Mouse (Mus musculus) right cerebral cortex, postnatal 14 days (tissue): ENCODE data around the gene Vps13d.

Experiments used
- DNase-seq: peaks from one replicate; pipeline ENCODE4 v3.0.0; 2022

Vps13d gene

DNA sequence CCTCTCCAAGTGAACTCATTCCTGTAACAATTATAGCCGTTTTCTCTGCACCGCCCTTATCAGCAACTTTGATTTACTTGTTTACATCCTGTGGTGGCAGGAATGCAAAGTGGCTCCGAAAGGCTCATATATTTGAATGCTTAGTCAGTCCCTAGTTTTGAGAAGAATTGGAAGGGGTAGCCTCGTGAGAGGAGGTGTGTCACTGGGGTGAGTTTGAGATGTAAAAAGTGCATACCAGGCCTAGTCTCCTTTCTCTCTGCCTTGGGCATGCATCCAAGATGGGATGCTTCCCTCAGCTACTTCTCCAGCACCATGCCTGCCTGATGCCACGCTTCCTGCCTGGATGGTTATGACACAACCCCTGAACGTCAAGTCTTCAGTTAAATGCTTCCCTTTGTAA is 225.8 kb downstream of the Vps13d start:
- DNase-seq = no peak

DNA sequence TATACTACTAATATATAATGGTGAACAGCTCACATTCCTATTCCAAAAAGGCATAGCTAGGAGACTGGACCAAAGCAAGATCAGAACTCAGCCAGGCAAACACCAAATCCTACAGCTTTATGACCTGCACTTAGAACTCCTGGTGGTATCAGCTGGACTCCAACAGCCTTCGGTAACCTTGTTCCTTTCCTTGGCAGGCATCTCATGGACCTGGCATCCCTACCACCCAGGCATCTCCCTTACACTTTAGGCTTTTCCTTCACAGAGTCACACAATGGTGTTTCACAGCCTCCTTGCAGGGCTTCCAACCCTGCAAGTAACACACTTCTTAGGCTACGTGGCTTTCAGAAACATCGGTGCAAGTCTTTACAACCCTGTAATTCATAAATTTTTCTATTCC is 226.4 kb downstream of the Vps13d start:
- no peak for DNase-seq

GRCm38 (mm10) chr4:144965255-144965654 is 229.6 kb downstream of the Vps13d start:
- no peak for DNase-seq

DNA sequence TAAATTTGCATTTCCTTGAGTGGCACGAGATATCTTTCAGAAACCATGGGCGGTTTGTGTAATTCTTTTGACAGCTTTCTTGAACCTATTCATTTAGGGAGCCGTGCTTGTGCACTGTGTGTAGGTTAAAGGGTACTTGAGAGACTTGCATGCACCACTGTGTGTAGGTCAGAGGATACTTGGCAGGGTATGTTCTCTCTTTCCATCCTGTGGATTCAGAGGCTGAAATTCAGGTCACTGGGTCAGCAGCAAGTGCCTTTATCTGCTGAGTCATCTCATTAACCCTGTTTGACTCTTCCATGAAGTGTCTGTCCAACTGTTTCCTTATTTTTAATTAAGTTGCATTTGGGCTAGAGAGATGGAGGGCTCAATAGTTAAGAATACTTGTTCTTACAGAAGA is 233.1 kb downstream of the Vps13d start:
- no peak for DNase-seq

DNA sequence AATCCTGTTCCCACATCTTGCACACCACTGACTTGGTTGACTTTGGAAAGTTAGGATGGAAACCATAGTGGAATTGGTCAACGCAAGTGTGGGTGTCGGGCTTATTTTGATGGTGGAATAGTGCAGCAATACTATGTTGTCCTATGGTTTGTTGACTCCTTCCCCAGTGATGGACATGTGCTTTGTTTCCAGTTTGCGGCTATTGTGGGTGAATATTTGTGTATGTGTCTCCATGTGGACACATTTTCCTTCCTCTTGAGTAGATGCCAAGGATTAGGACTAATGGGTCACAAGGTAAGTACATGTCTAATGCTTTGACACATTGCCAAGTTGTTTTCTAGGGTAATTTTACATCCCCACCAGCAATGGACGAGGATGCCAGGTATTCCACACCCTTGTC is 233.6 kb downstream of the Vps13d start:
- no peak for DNase-seq

- DNase-seq = no peak
Observed at GRCm38 (mm10) chr4:144960188-144960904, 234.5 kb downstream of the Vps13d start.

GRCm38 (mm10) chr4:144957721-144958120 is 237.1 kb downstream of the Vps13d start:
- DNase-seq = no peak

DNA sequence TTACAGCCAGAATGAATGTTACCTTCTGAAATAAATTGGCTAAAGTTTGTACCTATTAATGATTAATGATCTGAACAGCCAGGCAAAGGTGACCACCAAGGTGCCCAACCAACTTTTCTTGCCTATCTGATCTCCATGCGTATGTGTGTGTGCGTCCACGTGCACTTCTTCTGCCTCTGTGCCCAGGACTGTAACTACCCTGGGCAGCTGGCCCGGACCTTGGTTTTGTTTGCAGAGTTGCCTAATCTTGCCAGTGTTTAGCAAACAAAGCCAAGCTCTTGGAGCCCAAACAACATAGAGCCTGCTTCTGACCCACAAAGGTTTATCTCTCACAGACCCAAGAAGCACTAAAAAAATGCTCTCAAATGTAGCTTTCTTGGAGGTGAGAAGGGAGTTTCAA is 237.6 kb downstream of the Vps13d start:
- no peak for DNase-seq

GRCm38 (mm10) chr4:144956293-144956692 is 238.5 kb downstream of the Vps13d start:
- DNase-seq = no peak

DNA sequence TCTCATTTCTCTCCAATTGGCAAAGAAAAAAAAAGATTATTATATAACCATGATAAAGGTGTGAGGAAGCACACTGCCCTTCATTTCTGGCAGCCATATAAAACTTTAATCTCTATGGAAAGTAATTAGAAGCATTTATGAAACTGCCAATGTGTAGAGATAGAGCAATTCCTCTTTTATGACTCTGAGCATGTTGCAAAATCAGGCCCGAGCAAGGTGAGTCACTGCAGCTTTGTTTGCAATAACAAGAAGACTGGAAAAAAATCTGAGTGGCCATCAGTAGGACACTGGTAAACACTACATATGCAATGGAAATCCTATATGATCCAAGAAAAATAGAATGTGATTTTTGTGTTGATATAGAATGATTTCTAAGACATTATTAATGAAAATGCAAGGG is 238.9 kb downstream of the Vps13d start:
- DNase-seq = no peak

DNA sequence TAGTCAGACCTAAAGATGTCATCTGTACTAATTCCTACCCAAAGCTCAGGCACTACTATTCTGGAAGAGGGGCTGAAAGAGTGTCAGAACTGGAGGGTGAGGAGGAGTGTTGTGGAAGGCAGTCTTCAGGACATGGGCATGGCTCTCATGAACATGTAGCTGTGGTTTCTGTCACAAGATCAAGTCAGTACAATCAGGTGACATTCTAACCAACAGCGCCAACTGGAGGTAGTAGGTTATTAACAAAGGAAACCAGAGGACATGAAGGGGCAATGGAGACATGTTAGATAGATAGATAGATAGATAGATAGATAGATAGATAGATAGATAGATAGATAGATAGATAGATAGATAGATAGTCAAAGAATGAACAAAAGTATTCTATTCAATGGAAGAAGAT is 241.4 kb downstream of the Vps13d start:
- DNase-seq = no peak

DNA sequence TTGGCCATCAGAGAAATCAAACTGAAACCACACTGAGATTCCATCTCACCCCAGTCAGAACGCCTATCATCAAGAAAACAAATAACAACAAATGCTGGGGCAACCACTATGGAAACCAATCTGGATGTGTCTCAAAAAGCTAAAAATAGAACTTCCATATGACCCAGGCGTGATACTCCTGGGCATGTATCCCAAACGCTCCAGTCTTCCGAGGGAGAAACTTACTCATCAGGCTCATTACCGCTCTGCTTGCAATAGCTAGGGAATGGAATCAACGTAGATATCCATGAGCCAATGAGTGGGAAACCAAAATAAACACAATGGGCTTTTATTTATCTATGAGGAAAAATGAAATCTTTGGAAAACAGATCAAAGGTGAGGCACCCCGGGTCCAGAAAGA is 242.9 kb downstream of the Vps13d start:
- no peak for DNase-seq

- DNase-seq = no peak
Observed at GRCm38 (mm10) chr4:144950883-144951282, 243.9 kb downstream of the Vps13d start.

DNA sequence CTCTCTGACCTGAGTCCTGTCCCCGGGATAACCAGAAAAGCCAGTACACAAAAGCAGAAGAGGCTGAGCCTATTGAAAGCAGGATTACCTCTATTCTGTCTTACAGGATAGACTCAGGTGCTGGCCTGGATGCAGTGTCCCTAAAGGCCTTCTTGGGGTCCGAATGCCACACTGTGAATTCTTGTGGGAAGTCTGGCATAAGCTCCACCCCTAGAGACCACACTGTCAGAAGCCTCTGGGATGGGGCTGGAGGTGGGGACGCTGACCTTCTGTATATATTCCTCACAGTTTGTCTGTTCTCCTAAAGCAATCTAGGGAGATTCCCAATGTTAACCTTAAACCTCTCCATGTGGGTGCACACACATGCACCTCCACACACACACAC is 244.5 kb downstream of the Vps13d start:
- no peak for DNase-seq

- DNase-seq = no peak
Observed at GRCm38 (mm10) chr4:144949441-144950326, 245.1 kb downstream of the Vps13d start.

- no peak for DNase-seq
Observed at GRCm38 (mm10) chr4:144947738-144948390, 246.9 kb downstream of the Vps13d start.

DNA sequence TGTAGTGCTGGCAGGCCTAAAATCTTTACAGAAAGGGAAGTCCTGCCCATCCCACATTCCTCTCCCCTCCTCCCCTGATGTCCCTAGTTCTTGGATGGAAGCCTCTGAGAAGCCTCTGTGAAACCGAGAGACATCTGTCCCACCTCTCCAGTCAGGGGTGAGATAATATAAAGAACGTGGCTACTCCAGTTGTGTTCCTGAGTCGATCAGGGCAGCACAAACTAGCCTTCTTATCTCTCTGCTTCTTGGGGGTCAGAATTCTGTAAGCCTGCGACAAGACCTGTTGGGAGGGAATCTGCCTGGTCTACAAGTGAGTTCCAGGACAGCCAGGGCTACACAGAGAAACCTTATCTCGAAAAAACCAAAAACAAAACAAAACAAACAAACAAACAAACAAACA is 251.5 kb downstream of the Vps13d start:
- no peak for DNase-seq

DNA sequence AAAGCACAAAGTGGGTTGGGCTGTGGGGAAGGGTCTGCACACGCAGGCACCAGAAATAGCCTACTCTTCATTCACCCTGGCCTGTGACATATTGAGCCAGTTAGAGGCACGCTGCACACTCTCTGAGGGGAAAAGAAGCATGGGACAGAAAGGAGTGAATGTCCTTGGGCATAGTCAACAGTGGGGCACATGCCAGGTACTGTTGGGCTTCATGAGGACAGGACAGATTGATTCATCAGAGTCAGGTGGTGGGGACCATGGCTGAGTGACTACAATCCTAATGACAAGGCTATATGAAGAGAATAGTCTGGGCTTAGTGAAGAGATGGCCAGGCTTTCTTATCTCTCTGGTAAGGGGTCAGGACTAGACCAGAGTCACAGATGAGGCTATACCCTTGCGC is 252.4 kb downstream of the Vps13d start:
- DNase-seq = no peak

- DNase-seq = no peak
Observed at GRCm38 (mm10) chr4:144940796-144941462, 253.9 kb downstream of the Vps13d start.

DNA sequence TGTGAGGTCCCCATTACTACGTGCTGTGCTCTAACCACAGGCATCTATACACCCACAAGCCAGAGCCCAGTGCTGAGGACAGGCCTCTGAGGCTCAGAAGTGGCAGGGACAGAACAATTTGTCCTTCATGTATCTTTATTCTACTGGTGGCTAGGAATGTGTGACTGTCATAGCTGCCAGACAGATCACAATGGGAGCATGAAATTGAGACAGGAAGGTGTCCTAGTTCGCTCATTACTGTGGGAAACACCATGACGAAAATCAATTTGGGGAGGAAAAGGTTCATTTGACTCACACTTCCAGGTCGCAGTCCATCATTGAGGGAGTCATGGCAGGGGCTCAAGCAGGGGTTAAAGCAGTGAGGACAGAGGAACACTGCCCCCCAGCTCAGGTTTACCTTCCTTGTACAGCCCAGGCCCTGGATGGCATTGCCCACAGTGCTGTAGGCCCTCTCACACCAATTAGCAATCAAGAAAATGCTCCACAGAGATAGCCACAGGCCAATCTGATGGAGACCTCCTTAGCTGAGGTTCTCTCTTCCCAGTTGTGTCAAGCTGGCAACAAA is 254.9 kb downstream of the Vps13d start:
- no peak for DNase-seq

GRCm38 (mm10) chr4:144936563-144937154 is 258.1 kb downstream of the Vps13d start:
- no peak for DNase-seq

DNA sequence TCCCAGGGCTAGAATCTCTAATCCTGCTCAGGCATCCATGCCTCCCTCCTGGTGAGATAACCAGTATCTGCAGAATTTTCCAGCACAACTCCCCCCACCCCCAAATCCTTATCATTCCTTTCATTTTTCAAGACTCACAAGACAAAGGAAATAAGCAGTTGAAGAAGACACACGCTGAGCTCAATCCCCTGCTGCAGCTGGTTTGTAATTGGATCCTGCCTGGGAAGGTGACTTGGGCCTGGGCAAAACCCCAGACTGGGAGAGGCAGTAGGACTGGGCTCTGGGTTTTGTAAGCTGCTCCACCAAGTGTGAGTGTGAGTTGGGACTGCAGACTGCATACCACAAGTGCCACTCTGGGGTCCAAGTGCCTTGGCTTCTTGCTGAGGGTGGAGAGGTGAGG is 260.3 kb downstream of the Vps13d start:
- no peak for DNase-seq

DNA sequence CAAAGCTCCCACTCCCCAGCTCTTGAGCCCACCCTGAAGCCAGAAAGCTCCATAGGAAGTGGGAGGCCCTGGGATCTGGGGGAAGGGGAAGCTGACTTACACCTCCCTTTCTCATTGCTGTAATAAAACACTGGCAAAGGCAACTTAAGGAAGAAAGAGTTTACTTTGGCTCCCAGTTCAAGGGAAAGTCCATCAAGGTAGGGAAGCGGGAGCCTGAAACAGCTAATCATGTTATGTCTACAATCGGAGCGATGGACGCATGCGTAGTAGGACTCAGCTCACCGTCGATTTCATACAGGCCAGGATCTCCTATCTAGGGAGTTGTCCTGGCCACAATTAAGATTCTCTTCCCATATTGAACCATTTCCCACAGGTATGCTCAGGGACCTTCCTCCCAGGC is 263.6 kb downstream of the Vps13d start:
- DNase-seq = no peak
